Mouse (Mus musculus): ENCODE measurements around the gene Wsb2. TPM values are rescaled to one million over a fixed set of nuclear protein-coding genes. Genes with fewer than 3 reads are reported as not detected.
"Not testable (repeated sequence)": the region's sequence is repeated elsewhere in the genome, so short reads cannot be mapped to it uniquely, and the experiment has no call there.

Gene Wsb2
- polyA plus RNA-seq, 1 experiment from 2014 or later, result 63.7 TPM

DNA sequence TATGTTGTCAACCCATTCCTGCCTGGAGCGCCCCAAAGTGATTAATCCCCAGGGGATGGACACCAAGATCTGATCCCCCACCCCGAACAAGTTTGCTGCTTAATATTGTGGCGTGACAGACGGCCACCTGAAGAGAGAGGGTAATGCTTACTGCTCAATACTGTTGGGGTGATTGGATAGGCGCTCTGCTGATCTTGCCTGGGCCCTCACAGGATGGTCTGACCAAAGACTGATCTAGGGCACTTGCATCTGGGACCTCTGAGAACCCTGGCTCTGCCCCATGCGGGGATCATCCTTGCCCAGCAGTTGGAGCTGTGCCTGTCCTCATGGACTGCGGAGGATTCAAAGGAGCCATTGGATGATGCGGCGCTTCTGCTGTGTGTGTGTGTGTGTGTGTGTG is 33.4 kb upstream of the Wsb2 start:
- 83% methylated on average over 9 of the region's 9 CpGs for WGBS
- H3K27me3 ChIP-seq (replicated peaks; ENCODE audit: insufficient read depth, low read length), result no peaks in the 10 kb centered on the region
- TF ChIP-seq EP300 (IDR thresholded peaks at IDR 0.05) (no peak), CTCF (IDR thresholded peaks at IDR 0.05) (no peak)

GRCm38 (mm10) chr5:117326408-117326807 is 30.7 kb upstream of the Wsb2 start:
- H3K4me3 ChIP-seq (ENCODE audit: low read depth, low read length), result no peak overlapping the region
- WGBS, result 56% methylated on average over 6 of the region's 6 CpGs
- no peak overlapping the region for H3K27ac ChIP-seq (ENCODE audit: low read length)
- no peaks in the 10 kb centered on the region for H3K4me1 ChIP-seq (ENCODE audit: insufficient read depth, low read depth, low read length)
- DNase-seq (ENCODE audit: low spot score) (no peak), ATAC-seq (no peak)
- no peak overlapping the region for H3K9ac ChIP-seq (replicated peaks; ENCODE audit: low read depth)
- no peaks in the 10 kb centered on the region for H3K9me3 ChIP-seq (ENCODE audit: low read length)
- TF ChIP-seq CTCF (IDR thresholded peaks at IDR 0.05) (no peak), EP300 (IDR thresholded peaks at IDR 0.05) (no peak)
- no peaks in the 10 kb centered on the region for H3K27me3 ChIP-seq (replicated peaks; ENCODE audit: insufficient read depth, low read length)
- no peaks in the 10 kb centered on the region for H3K36me3 ChIP-seq (ENCODE audit: insufficient read depth, low read length)
- H3K4me2 ChIP-seq (replicated peaks; ENCODE audit: low read depth, low read length), result no peak overlapping the region

More for the DNA sequence above, 33.4 kb upstream of the Wsb2 start:
- no peak overlapping the region for H3K9ac ChIP-seq (replicated peaks; ENCODE audit: low read depth)
- DNase-seq (ENCODE audit: low spot score), result no peak
- no peak overlapping the region for H3K27ac ChIP-seq (ENCODE audit: low read length)
- no peaks in the 10 kb centered on the region for H3K36me3 ChIP-seq (ENCODE audit: insufficient read depth, low read length)
- no peaks in the 10 kb centered on the region for H3K4me1 ChIP-seq (ENCODE audit: insufficient read depth, low read depth, low read length)
- no peak overlapping the region for H3K4me2 ChIP-seq (replicated peaks; ENCODE audit: low read depth, low read length)
- H3K9me3 ChIP-seq (ENCODE audit: low read length), result no peaks in the 10 kb centered on the region
- no peak for ATAC-seq
- H3K4me3 ChIP-seq (ENCODE audit: low read depth, low read length), result no peak overlapping the region

DNA sequence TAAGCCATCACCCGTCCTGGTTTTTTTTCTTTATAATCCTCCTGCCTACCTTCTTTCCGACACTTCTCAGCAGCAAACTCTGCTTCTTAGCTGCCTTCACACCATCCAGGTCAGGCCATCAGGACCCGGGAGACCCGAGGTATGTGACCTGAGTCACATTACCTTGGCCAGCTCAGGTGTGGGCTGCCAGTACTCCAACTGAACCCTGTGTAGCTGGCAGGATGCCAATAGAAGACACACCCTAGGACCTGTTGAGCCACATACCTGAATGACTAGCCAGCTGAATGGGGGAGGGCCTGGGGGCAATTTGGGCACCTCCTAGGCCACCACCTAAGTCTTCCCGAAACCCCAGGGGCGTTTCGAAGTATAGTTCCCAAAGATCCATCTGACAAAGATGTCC is 26.6 kb upstream of the Wsb2 start:
- Histone ChIP-seq H3K27me3 (replicated peaks; ENCODE audit: insufficient read depth, low read length) (no peaks in the 10 kb centered on the region), H3K36me3 (ENCODE audit: insufficient read depth, low read length) (no peaks in the 10 kb centered on the region), H3K27ac (ENCODE audit: low read length) (no peak overlapping the region), H3K4me3 (ENCODE audit: low read depth, low read length) (no peak overlapping the region), H3K9ac (replicated peaks; ENCODE audit: low read depth) (no peak overlapping the region), H3K9me3 (ENCODE audit: low read length) (no peaks in the 10 kb centered on the region), H3K4me2 (replicated peaks; ENCODE audit: low read depth, low read length) (no peak overlapping the region), H3K4me1 (ENCODE audit: insufficient read depth, low read depth, low read length) (no peaks in the 10 kb centered on the region)
- peak; percentile 70 for DNase-seq (ENCODE audit: low spot score)
- ATAC-seq, result peak; percentile 88
- peak; percentile 43; the same call in 1 of the 2 replicates for TF ChIP-seq EP300 (IDR thresholded peaks at IDR 0.05)
- no peak for TF ChIP-seq CTCF (IDR thresholded peaks at IDR 0.05)
- 55% methylated on average over 7 of the region's 7 CpGs for WGBS

DNA sequence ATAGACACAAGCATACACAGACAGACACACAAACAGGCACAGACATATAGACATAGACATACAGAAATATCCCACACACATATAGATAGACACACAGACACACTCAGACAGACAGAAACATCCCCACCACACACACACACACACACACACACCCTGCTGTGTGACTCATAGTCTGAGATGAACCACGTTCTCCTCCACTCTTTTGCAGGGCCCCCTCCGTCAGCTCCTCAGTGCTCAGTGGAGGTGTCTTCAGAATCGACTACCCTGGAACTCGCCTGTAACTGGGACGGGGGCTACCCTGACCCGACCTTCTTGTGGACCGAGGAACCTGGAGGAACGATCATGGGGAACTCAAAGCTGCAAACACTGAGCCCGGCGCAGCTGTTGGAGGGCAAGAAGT is 19.1 kb upstream of the Wsb2 start:
- WGBS, result 87% methylated on average over 10 of the region's 10 CpGs
- Histone ChIP-seq H3K36me3 (ENCODE audit: insufficient read depth, low read length) (0 out of 2 replicates have a peak, but pooled peaks cover 4% of the 10 kb centered on the region), H3K4me2 (replicated peaks; ENCODE audit: low read depth, low read length) (no peak overlapping the region)

GRCm38 (mm10) chr5:117338503-117338902 is 18.6 kb upstream of the Wsb2 start:
- Histone ChIP-seq H3K27me3 (replicated peaks; ENCODE audit: insufficient read depth, low read length) (no peaks in the 10 kb centered on the region), H3K4me3 (ENCODE audit: low read depth, low read length) (no peak overlapping the region), H3K9ac (replicated peaks; ENCODE audit: low read depth) (no peak overlapping the region), H3K36me3 (ENCODE audit: insufficient read depth, low read length) (0 out of 2 replicates have a peak, but pooled peaks cover 4% of the 10 kb centered on the region), H3K27ac (ENCODE audit: low read length) (no peak overlapping the region), H3K4me2 (replicated peaks; ENCODE audit: low read depth, low read length) (no peak overlapping the region), H3K4me1 (ENCODE audit: insufficient read depth, low read depth, low read length) (no peaks in the 10 kb centered on the region), H3K9me3 (ENCODE audit: low read length) (no peaks in the 10 kb centered on the region)
- no peak for DNase-seq (ENCODE audit: low spot score)
- 85% methylated on average over 8 of the region's 8 CpGs for WGBS
- no peak for TF ChIP-seq CTCF (IDR thresholded peaks at IDR 0.05)
- no peak for TF ChIP-seq EP300 (IDR thresholded peaks at IDR 0.05)
- no peak for ATAC-seq

More for the DNA sequence above, 19.1 kb upstream of the Wsb2 start:
- no peaks in the 10 kb centered on the region for H3K27me3 ChIP-seq (replicated peaks; ENCODE audit: insufficient read depth, low read length)
- DNase-seq (ENCODE audit: low spot score) (no peak), ATAC-seq (no peak)
- TF ChIP-seq CTCF (IDR thresholded peaks at IDR 0.05) (no peak), EP300 (IDR thresholded peaks at IDR 0.05) (no peak)
- H3K4me3 ChIP-seq (ENCODE audit: low read depth, low read length), result no peak overlapping the region
- no peaks in the 10 kb centered on the region for H3K4me1 ChIP-seq (ENCODE audit: insufficient read depth, low read depth, low read length)
- no peak overlapping the region for H3K27ac ChIP-seq (ENCODE audit: low read length)
- no peaks in the 10 kb centered on the region for H3K9me3 ChIP-seq (ENCODE audit: low read length)
- H3K9ac ChIP-seq (replicated peaks; ENCODE audit: low read depth), result no peak overlapping the region

GRCm38 (mm10) chr5:117340081-117340480 is 17.0 kb upstream of the Wsb2 start:
- 84% methylated on average over 6 of the region's 6 CpGs for WGBS
- H3K27ac ChIP-seq (ENCODE audit: low read length), result no peak overlapping the region
- peaks cover 8% of the 10 kb centered on the region; the same call in 1 of the 2 replicates for H3K36me3 ChIP-seq (ENCODE audit: insufficient read depth, low read length)
- TF ChIP-seq EP300 (IDR thresholded peaks at IDR 0.05), result no peak
- TF ChIP-seq CTCF (IDR thresholded peaks at IDR 0.05), result no peak
- H3K9ac ChIP-seq (replicated peaks; ENCODE audit: low read depth), result no peak overlapping the region
- H3K27me3 ChIP-seq (replicated peaks; ENCODE audit: insufficient read depth, low read length), result no peaks in the 10 kb centered on the region
- H3K9me3 ChIP-seq (ENCODE audit: low read length), result no peaks in the 10 kb centered on the region
- ATAC-seq (no peak), DNase-seq (ENCODE audit: low spot score) (no peak)
- no peak overlapping the region for H3K4me3 ChIP-seq (ENCODE audit: low read depth, low read length)
- H3K4me1 ChIP-seq (ENCODE audit: insufficient read depth, low read depth, low read length), result no peaks in the 10 kb centered on the region
- no peak overlapping the region for H3K4me2 ChIP-seq (replicated peaks; ENCODE audit: low read depth, low read length)

GRCm38 (mm10) chr5:117341896-117342295 is 15.2 kb upstream of the Wsb2 start:
- no peaks in the 10 kb centered on the region for H3K9me3 ChIP-seq (ENCODE audit: low read length)
- H3K4me1 ChIP-seq (ENCODE audit: insufficient read depth, low read depth, low read length), result no peaks in the 10 kb centered on the region
- H3K36me3 ChIP-seq (ENCODE audit: insufficient read depth, low read length), result peaks cover 8% of the 10 kb centered on the region; the same call in 1 of the 2 replicates
- H3K27me3 ChIP-seq (replicated peaks; ENCODE audit: insufficient read depth, low read length), result no peaks in the 10 kb centered on the region
- no peak overlapping the region for H3K9ac ChIP-seq (replicated peaks; ENCODE audit: low read depth)
- WGBS, result 72% methylated on average over 6 of the region's 6 CpGs
- no peak overlapping the region for H3K27ac ChIP-seq (ENCODE audit: low read length)
- H3K4me3 ChIP-seq (ENCODE audit: low read depth, low read length), result no peak overlapping the region
- no peak for DNase-seq (ENCODE audit: low spot score)
- ATAC-seq, result no peak
- TF ChIP-seq EP300 (IDR thresholded peaks at IDR 0.05) (no peak), CTCF (IDR thresholded peaks at IDR 0.05) (no peak)
- H3K4me2 ChIP-seq (replicated peaks; ENCODE audit: low read depth, low read length), result no peak overlapping the region

- not testable (repeated sequence) for H3K27ac ChIP-seq (ENCODE audit: low read length); H3K4me3 ChIP-seq (ENCODE audit: low read depth, low read length); H3K36me3 ChIP-seq (ENCODE audit: insufficient read depth, low read length); H3K4me1 ChIP-seq (ENCODE audit: insufficient read depth, low read depth, low read length); H3K9me3 ChIP-seq (ENCODE audit: low read length); H3K27me3 ChIP-seq (replicated peaks; ENCODE audit: insufficient read depth, low read length); H3K4me2 ChIP-seq (replicated peaks; ENCODE audit: low read depth, low read length); DNase-seq (ENCODE audit: low spot score); ATAC-seq; H3K9ac ChIP-seq (replicated peaks; ENCODE audit: low read depth)
- WGBS, result 95% methylated on average over 5 of the region's 5 CpGs
Measured at GRCm38 (mm10) chr5:117344496-117344895, 12.6 kb upstream of the Wsb2 start.
